Mouse (Mus musculus) hindbrain, postnatal 0 days (tissue): Measurements from ENCODE around the gene Hsf5. TPM values are rescaled to one million over a fixed set of nuclear protein-coding genes. Genes with fewer than 3 reads are reported as not detected.
A peak's percentile ranks its signal among the peaks of the same experiment; 100 is the strongest.

ENCODE experiments used
- ATAC-seq: fragments of 200-750 bp; cut with Nextera tagmentation; 2 replicates; pipeline ENCODE4 v1.8.0; 2017; ENCODE audit warnings: mild to moderate bottlenecking, moderate TSS enrichment, moderate library complexity
- DNase-seq: peaks from one replicate; pipeline ENCODE4 v3.0.0-alpha.2; 2015; ENCODE audit warnings: low spot score
- H3K27ac ChIP-seq: fragments of 300-500 bp; sonication (generic); 2 replicates; pipeline ENCODE4 v1.5.1; 2014; ENCODE audit warnings: mild to moderate bottlenecking
- H3K27me3 ChIP-seq: fragments of 300-500 bp; sonication (generic); 2 replicates; pipeline ENCODE4 v1.6.1; 2014; ENCODE audit warnings: low read length, mixed read lengths; ENCODE audit not compliant: insufficient read depth
- H3K36me3 ChIP-seq: fragments of 300-500 bp; sonication (generic); 2 replicates; pipeline ENCODE4 v1.6.1; 2014; ENCODE audit warnings: low read length, mixed read lengths; ENCODE audit not compliant: insufficient read depth
- H3K4me1 ChIP-seq: fragments of 300-500 bp; sonication (generic); 2 replicates; pipeline ENCODE4 v1.6.1; 2014; ENCODE audit warnings: antibody characterized with exemption, low read length, mixed read lengths; ENCODE audit not compliant: insufficient read depth
- H3K4me2 ChIP-seq: fragments of 300-500 bp; sonication (generic); 2 replicates; pipeline ENCODE4 v1.6.1; 2014; ENCODE audit warnings: low read depth, mild to moderate bottlenecking, low read length, moderate library complexity, mixed read lengths
- H3K4me3 ChIP-seq: fragments of 300-500 bp; sonication (generic); 2 replicates; pipeline ENCODE4 v1.5.1; 2014; ENCODE audit warnings: low read length
- H3K9ac ChIP-seq: fragments of 300-500 bp; sonication (generic); replicated peaks from 2 replicates; pipeline ENCODE4 v1.6.1; 2014; ENCODE audit warnings: mild to moderate bottlenecking, low read length, moderate library complexity, mixed read lengths
- H3K9me3 ChIP-seq: fragments of 300-500 bp; sonication (generic); 2 replicates; pipeline ENCODE4 v1.6.1; 2016; ENCODE audit warnings: low read length, mixed read lengths
- CTCF ChIP-seq: IDR thresholded peaks from 2 replicates; pipeline ENCODE4 v1.5.1; 2016; ENCODE audit warnings: antibody characterized with exemption, control low read depth, low read depth
- WGBS: fragments of 180-500 bp; shearing (Covaris S2); extraction: QIAGEN DNeasy Blood & Tissue Kit; methylation state at CpG from one replicate; pipeline ENCODE4 v1.1.7; 2014; 5-methylcytosine and 5-hydroxymethylcytosine counted together
- polyA plus RNA-seq: library from polyadenylated mRNA; unstranded; fragments of >200 nt; fragmentation: Nextera tagmentation; extraction: Ambion mirVana; gene quantifications from 2 replicates; pipeline ENCODE4 v1.2.1, GENCODE M21; 2015
- total RNA-seq: library from RNA; depleted of rRNA; stranded (reverse); fragments of >200 nt; gene quantifications from 2 replicates; pipeline ENCODE4 v1.2.3, GENCODE M21; 2014

Hsf5 gene
- total and polyA plus RNA-seq, 2 experiments from 2014 or later = 0.10 to 0.20 TPM

DNA sequence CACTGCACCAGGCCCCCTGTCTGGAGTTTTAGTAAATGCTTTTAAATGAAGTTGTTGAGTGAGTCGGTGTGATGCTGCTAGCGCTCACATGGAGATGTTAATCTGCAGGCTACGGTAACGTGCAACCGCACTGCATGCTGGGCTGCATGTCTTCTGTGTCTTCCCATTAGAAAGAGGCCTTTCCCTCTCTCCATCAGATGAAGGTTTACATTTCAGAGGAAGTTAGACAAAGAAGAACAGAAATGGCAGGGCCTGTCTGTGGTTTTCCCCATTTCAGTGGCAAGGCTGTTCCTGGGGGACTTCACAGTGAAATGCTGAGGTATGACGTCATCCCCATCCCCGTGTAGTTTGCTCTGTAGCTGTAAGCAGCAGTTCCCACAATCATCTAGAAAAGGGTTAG lies 69.4 kb downstream of the Hsf5 start:
- Histone ChIP-seq H3K9ac (no peak overlapping the region), H3K9me3 (no peaks in the 10 kb centered on the region), H3K27ac (no peak overlapping the region), H3K27me3 (no peaks in the 10 kb centered on the region), H3K4me1 (no peaks in the 10 kb centered on the region), H3K4me2 (no peak overlapping the region), H3K36me3 (no peaks in the 10 kb centered on the region), H3K4me3 (no peak overlapping the region)
- ATAC-seq (no peak), DNase-seq (peak; percentile 15)
- WGBS = 53% methylated on average over 7 of the region's 7 CpGs
- no peak for TF ChIP-seq CTCF

DNA sequence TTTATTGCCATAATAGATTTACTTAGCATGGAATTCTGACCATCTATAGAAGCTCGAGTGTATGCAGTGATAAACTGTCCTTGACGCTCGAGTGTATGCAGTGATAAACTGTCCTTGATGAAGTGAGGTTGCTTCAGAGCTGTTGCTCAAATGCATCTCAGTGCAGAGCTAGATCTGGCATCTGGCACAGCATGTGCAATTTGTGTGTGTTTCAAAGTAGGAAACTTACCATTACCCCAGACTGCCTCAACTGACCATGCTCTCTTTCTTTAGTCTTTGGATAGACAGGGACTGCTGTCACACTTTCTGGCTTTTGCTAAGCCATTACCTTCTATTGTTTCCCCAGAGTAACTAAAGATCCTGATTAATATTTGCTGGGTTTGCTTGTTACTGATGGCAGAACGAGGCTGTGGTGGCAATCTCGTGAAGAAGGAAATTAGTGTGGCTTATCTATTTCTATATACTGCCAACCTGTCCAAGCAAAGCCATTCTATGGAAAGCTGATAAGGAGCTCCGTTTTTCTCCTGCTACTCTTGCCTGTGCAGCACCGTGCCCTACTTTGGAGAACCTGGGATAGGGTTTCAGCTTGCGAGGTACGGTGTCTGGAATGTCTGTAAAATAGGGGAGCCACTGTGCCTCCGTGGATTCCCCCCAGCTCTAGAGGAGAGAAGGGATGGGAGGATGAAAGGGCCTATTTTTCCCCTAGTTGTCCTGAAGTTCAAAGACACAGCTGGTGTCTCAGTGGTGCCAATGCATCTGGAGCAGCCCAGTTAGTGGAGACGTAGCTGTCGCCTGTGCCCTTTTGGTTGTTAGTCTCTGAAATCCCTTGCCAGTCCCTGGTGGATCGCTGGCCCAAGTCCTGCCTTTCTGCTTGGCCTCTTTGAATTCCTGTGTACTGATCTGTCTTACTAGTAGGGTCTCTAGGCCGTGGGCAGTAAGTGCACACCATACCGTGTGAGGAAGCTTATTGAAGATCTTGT lies 70.6 kb downstream of the Hsf5 start:
- no peak overlapping the region for H3K9ac ChIP-seq
- WGBS = 72% methylated on average over 15 of the region's 15 CpGs
- H3K27me3 ChIP-seq = no peaks in the 10 kb centered on the region
- no peak overlapping the region for H3K4me3 ChIP-seq
- TF ChIP-seq CTCF = no peak
- ATAC-seq = no peak
- no peak overlapping the region for H3K27ac ChIP-seq
- H3K4me1 ChIP-seq = no peaks in the 10 kb centered on the region
- no peaks in the 10 kb centered on the region for H3K9me3 ChIP-seq
- H3K36me3 ChIP-seq = no peaks in the 10 kb centered on the region
- no peak overlapping the region for H3K4me2 ChIP-seq
- DNase-seq = peak; percentile 8

GRCm38 (mm10) chr11:87688478-87689203 lies 71.7 kb downstream of the Hsf5 start:
- TF ChIP-seq CTCF = no peak
- Histone ChIP-seq H3K36me3 (no peaks in the 10 kb centered on the region), H3K9me3 (no peaks in the 10 kb centered on the region), H3K4me1 (no peaks in the 10 kb centered on the region), H3K9ac (no peak overlapping the region), H3K27me3 (no peaks in the 10 kb centered on the region), H3K4me3 (no peak overlapping the region), H3K27ac (no peak overlapping the region), H3K4me2 (0 out of 2 replicates have a peak overlapping the region, but pooled peaks have one; percentile 16)
- 90% methylated on average over 11 of the region's 11 CpGs for WGBS
- ATAC-seq (no peak), DNase-seq (no peak)

GRCm38 (mm10) chr11:87689402-87689808 lies 72.4 kb downstream of the Hsf5 start:
- TF ChIP-seq CTCF = no peak
- WGBS = 20% methylated on average over 7 of the region's 7 CpGs

DNA sequence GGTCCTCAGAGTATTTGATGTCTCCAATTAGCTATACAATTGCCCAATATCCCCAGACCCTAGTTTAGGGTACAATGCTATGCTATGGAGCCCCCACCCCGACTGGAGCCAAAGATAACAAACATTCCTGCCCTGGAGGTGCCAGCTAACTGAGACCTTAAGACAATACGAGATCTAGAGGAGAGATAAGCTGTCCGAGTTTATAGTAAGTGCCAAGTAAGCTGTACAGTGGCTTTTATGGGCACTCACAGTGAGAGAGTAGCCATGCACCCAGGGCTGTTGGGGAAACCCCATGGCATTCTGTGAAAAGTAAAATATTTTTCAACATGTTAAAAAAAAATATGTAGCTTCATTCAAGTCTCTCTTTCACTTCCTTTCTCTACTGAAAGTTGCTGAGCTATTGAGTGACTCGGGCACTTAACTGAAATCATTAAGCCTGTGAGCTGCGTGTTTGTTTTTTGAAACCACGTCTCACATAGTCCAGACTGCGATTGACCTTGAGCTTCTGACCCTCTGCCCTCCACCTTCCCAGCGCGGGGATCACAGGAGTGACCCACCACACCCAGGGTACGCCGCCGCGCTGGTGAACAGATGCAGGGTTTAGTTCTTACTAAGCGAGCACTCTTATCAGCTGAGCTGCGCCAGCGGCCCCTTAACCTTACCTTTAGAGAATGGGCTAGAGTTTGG lies 73.2 kb downstream of the Hsf5 start:
- Histone ChIP-seq H3K4me1 (no peaks in the 10 kb centered on the region), H3K27me3 (no peaks in the 10 kb centered on the region), H3K36me3 (no peaks in the 10 kb centered on the region), H3K4me2 (no peak overlapping the region), H3K9ac (no peak overlapping the region), H3K4me3 (no peak overlapping the region), H3K9me3 (no peaks in the 10 kb centered on the region), H3K27ac (no peak overlapping the region)
- WGBS = 79% methylated on average over 16 of the region's 16 CpGs
- no peak for TF ChIP-seq CTCF
- no peak for DNase-seq
- no peak for ATAC-seq

More at GRCm38 (mm10) chr11:87689402-87689808, 72.4 kb downstream of the Hsf5 start:
- Histone ChIP-seq H3K27ac (peak overlapping the region; percentile 15; the same call in 1 of the 2 replicates), H3K9me3 (no peaks in the 10 kb centered on the region), H3K27me3 (no peaks in the 10 kb centered on the region), H3K9ac (no peak overlapping the region), H3K4me2 (peak overlapping the region; percentile 16), H3K36me3 (no peaks in the 10 kb centered on the region), H3K4me3 (no peak overlapping the region), H3K4me1 (no peaks in the 10 kb centered on the region)
- peak; percentile 61 for DNase-seq
- ATAC-seq = no peak

- ATAC-seq = no peak
- DNase-seq = no peak
- no peaks in the 10 kb centered on the region for H3K4me1 ChIP-seq
- no peak overlapping the region for H3K4me2 ChIP-seq
- no peak overlapping the region for H3K9ac ChIP-seq
- no peaks in the 10 kb centered on the region for H3K9me3 ChIP-seq
- WGBS = 79% methylated on average over 14 of the region's 14 CpGs
- no peaks in the 10 kb centered on the region for H3K36me3 ChIP-seq
- TF ChIP-seq CTCF = no peak
- H3K4me3 ChIP-seq = no peak overlapping the region
- H3K27ac ChIP-seq = no peak overlapping the region
- H3K27me3 ChIP-seq = no peaks in the 10 kb centered on the region
Measured at GRCm38 (mm10) chr11:87697131-87697682, 80.2 kb downstream of the Hsf5 start.
